12 mouse cellular contexts compared by ENCODE assay signal in genomic region chr8:82200176-82200575, GRCm38 (mm10).
DNase-seq lines count a peak whose midpoint lies in the region.
"Had no signal": no experiment of that assay in that cellular context is flagged by ENCODE, and none has a peak within 500 bp of the region (broad histone marks: within the 10 kb centered on the region; RNA-seq: fewer than 3 reads in every experiment).

No protein-coding gene starts in this region.

- peak; percentile 58 for DNase-seq in adrenal gland, adult 2 months
- DNase-seq in adrenal gland, postnatal 10 days: no peak
- DNase-seq in adrenal gland, postnatal 36 days: peak; percentile 12 to 29
- DNase-seq in adrenal gland, postnatal 25 days: no peak
- DNase-seq in brain, adult 2 months (ENCODE audit: low read depth, low spot score): peak; percentile 23
- DNase-seq in thymus, postnatal 36 days: no peak
- DNase-seq: cerebellum, adult 11-12 months; cerebellum, adult 2 months; cerebellum, adult 9-10 months; cerebellum, postnatal 10 days; cerebellum, postnatal 25 days; forebrain, postnatal 0 days had no signal

Comparison
In these comparisons a context has a peak if more than half of its experiments do, and no peak if none do; other contexts are left out.
1. DNase-seq: peak in adrenal gland, adult 2 months (single experiment), adrenal gland, postnatal 36 days (2 of 2) and brain, adult 2 months (single experiment); none in adrenal gland, postnatal 10 days (single experiment), adrenal gland, postnatal 25 days (single experiment) and thymus, postnatal 36 days (0 of 2).